Mouse (Mus musculus): ENCODE data around the gene Hist2h2aa1.
A peak's percentile ranks its signal among the peaks of the same experiment; 100 is the strongest.

DNA sequence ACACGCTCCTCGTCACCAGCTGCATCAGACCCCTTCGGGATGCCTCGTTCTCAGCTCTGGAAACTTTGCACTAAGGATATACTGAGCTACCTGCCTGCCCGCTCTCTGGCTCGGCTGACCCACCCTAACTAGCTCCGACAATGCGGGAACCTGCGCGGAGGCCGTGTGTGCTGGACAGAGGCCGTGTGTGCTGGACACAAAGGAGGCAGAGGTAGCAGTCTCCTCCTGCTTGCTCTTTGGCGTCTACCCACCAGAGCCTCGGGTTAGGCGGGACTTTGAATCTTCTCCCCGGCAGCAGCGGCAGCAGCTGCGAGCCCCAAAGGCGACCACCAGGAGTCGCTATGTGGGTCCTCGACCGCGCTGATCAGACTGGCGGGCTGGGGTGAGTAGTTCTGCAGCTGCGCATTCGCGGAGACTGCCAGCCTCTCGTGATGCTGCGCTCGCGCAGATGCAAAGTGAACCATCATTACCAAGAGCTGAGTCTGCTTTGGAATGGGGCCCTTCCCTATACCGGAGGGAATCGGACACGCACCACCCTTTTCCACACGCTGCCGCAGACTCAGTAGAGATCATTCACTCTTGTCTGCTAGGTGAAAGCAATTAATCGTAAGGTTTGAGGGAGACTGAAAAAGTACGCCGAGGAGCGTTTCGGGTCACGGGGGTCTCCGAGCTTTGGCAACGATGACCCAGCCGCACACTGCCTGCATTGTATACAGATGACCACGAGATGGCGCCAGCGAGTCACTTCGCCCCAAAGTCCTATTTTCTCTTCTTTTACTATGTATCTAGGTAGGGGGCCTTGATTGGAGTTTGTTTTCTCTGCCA lies 32.7 kb downstream of the Hist2h2aa1 start:
- peak; percentile 90 for TF ChIP-seq CTCF (IDR thresholded peaks at IDR 0.05; ENCODE audit: insufficient read depth, low read length)
- peak; percentile 23; the same call in 1 of the 2 replicates for TF ChIP-seq POLR2A (IDR thresholded peaks at IDR 0.05; ENCODE audit: borderline replicate concordance, extremely low read depth, low read depth, low read length)

Measured in lung, adult 2 months (tissue).